Mouse (Mus musculus) G1E-ER4 (cell line): ENCODE data around the gene Tomm7. TPM values are rescaled to one million over a fixed set of nuclear protein-coding genes. Genes with fewer than 3 reads are reported as not detected.

Source experiments
- GATA1 ChIP-seq: IDR thresholded peaks from one replicate; pipeline ENCODE4 v1.8.0; 2012; ENCODE audit warnings: low read length, inconsistent platforms
- polyA plus RNA-seq: library from polyadenylated mRNA; stranded (reverse); fragments of >175 nt; gene quantifications from 2 replicates; pipeline ENCODE4 v1.2.3, GENCODE M21; 2012

Tomm7 gene
- 2.2 and 12.1 TPM in 2 replicates for polyA plus RNA-seq

GRCm38 (mm10) chr5:23843674-23844530 lies at the start of gene Tomm7:
TSS of gene Tomm7 (minus strand) at chr5:23844161.
- TF ChIP-seq GATA1, result no peak

DNA sequence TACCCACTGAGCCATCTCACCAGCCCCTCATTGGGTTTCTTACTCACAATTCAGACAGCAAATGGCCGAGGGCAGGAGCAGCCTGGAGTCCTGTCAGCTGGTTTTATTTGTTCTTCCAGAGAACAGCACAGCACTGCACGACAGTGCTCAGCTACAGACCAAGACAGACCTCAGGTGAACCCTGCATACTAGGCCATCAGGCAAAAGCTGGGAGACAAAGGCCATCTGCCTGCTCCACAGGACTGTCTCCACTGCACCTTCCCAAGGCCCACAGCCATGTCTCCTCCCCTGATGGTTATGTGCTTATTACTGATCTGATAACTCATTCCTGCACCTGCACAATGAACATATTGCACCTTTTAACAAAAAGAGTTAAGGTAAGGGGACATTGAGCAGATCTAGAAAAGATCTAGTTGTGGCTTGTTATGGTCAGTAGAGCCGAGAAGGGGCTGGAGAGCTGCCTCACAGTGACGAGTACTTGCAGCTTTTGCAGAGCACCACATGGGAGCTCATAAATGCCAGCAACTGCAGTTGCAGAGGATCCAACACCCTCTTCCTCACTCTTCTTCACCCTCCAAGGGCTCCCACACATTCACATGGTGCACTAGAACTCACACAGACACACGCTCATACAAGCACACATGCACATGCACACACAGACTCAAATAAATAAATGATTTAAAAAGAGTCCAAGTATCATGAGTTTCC lies 49.3 kb upstream of the Tomm7 start:
- no peak for TF ChIP-seq GATA1

DNA sequence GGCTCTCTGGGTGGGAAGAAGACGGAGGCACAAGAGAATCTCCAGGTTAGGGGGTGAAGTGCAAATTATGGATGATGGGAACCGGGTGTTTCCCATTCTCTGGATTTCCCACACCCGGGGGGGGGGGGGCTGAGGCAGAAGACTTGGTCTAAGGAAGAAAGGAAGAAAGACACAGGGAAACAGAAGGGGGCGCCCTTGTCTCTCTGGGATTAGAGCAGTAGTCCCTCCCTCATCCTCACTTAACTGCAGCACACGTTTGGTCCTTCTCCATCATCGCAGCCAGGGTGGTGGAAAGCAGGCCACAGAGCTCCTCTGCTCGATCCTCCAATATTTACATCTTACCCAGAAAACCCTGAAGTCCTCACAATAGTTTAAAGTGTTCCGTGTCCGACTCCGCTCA lies 46.8 kb upstream of the Tomm7 start:
- no peak for TF ChIP-seq GATA1

DNA sequence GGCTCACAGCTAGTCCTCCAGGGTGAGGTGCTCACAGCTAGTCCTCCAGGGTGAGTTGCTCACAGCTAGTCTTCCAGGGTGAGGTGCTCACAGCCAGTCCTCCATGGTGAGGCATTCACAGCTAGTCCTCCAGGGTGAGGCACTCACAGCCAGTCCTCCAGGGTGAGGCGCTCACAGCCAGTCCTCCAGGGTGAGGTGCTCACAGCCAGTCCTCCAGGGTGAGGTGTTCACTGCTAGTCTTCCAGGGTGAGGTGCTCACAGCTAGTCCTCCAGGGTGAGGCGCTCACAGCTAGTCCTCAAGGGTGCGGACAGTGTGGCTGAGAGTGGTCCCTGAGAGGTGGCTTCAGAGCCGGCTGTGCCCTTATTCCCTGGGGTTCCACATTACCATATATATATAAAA lies 45.5 kb upstream of the Tomm7 start:
- no peak for TF ChIP-seq GATA1

DNA sequence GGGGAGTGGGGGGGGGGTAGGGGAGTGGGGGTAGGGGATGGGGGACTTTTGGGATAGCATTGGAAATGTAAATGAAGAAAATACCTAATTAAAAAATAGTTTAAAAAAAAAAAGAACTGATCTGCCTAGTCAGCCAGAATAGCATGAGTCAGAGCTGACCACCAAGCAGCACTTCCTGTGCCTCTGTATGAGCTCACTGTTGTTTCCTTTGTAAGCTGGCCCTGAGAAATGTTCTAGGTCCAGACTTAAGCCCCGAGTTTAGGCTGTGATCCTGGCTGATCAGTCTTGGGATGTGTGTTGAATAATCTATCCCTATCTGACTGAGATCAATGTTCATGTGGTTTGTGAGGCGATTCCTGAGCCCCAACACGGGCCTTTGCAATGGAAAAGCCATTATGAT lies 43.1 kb upstream of the Tomm7 start:
- TF ChIP-seq GATA1, result no peak

DNA sequence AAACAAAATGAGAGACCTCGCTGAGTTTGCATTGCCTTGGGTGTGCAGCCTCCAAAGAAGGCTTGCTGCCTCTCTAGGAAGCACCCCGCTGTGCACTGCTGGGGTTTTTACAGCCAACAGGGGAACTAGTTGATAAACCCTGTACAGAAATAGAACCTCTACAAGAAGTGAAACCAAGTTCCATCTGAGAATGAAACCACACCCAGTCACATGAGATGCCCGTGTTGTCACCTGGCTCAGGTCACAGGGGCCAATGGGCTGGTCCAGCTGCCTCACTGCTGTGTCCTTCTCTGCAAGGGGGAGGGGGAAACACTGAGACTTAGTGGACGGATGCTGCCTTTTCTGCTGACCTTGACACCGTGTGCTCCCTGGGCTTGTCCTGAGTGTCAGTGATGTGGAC lies 30.5 kb upstream of the Tomm7 start:
- TF ChIP-seq GATA1, result no peak

DNA sequence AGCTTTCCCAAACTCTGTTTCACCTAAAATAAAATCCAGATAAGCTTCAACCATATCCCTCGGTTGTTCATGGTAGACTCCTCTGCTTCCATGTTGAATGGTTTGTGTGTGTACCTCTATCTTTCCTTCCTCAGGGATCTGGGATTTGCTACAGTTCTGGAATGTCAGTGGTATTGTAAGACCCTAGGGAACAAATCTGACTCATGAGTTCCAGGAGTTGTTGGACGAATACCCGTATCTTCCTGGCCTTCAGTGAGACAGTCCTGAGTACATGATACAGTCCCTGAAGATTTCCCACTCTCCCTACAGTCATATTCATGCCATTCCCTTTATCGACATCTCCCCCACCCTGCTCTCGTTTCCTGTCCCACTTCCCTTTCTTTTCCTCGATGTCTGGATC lies 28.6 kb upstream of the Tomm7 start:
- no peak for TF ChIP-seq GATA1

GRCm38 (mm10) chr5:23865941-23866340 lies 22.0 kb upstream of the Tomm7 start:
- no peak for TF ChIP-seq GATA1

DNA sequence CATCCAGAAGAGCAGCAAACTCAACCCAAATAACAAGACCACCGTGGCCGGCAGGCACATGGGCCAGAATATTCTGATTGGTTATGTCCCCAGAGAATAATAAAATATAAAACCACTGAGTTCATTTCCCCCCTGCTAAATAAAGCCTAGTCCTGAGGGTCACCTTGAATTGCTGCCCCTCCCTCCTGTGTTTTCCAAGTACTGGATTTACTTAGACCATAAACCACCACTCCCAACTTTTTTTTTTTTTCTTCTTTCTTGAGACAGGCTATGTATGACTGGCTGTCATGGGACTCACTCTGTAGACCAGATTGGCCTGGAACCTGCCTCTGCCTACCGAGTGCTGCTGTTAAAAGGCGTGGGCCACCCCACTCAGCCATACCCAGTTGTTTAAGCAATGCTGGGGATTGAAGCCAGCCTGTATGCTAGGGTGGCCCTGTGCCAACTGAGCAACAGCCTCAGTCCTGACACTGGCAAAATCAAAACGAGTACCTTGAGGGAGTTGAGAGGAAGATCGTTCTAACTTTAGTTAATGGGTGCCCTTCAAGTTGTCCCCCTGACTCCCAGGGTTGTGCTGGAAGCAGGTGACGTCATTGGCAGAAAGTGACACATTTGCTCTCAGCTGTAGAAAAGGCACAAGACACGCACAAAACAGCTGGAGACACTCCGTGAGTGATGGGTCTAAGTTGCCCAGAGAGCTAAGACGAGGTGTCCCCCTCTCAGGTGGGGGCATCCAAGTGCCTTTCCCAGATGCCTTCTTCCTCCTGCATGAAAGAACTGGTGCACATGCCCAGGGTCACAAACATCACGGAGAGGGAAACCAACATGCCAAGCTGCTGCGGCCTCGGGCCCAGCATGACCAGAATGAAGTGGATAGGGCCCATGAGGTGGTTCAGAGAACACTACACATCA lies 20.3 kb upstream of the Tomm7 start:
- TF ChIP-seq GATA1, result no peak

- TF ChIP-seq GATA1, result no peak
Observed at GRCm38 (mm10) chr5:23863166-23864053, 19.4 kb upstream of the Tomm7 start.

- TF ChIP-seq GATA1, result no peak
Observed at GRCm38 (mm10) chr5:23862291-23862690, 18.3 kb upstream of the Tomm7 start.

DNA sequence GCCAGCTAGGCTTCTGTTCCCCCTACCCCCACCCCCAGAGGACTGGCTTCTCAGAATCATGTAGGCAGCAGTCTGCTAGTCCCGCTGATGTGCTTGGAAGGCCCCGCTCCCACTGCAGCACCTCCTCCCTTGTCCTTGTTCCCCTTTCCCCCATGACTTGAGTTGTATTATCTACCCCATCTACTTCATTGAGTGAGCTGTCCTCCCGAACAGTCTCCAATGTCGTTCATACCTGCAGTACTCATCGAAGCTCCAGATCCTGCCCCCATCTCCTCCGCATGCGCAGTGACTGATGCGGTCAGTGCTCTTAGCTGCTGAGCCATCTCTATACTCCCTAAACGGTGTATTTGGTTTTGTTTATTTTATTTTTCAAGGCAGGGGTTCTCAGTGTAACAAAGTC lies 17.8 kb upstream of the Tomm7 start:
- no peak for TF ChIP-seq GATA1

- no peak for TF ChIP-seq GATA1
Observed at GRCm38 (mm10) chr5:23859896-23860295, 15.9 kb upstream of the Tomm7 start.

DNA sequence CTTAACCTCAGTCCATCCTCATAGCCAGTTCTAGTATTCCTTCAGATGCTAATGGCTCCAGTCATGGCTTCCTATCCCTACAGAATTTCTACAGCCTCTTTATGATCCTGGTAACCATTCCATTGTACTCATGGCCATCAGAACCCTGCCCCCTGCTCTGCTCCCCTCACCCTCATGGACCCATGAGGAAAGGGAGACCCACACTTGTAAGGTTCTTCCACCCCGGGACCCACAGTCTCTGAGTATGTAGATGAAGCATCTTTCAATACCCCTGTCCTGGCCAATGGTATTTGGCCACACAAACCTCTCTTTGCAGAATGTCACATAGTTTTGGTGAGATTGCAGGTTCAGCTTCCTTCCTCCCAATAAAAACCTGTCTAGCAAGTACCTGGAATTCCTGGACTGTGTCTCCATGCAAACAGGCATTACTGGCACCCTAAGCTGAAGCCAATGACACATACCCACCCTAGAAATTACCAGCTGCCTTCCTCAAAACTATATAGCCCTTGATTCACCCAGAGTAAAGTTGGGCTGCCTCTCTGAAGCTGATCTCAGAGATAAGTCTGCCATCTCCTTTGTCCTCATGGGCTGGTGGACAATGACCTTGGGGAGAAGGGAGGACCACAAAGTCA lies 15.2 kb upstream of the Tomm7 start:
- TF ChIP-seq GATA1, result no peak
